In genomic region chr3:117050909-117051308, GRCm38 (mm10) we compare ENCODE assay signal across 15 mouse cellular contexts.
"Had no signal": no experiment of that assay in that cellular context is flagged by ENCODE, and none has a peak within 500 bp of the region (broad histone marks: within the 10 kb centered on the region; RNA-seq: fewer than 3 reads in every experiment).

No protein-coding gene starts in this region.

- H3K36me3 ChIP-seq: neural tube, embryonic 13.5 days; neural tube, embryonic 15.5 days; stomach, embryonic 15.5 days had no signal

- H3K9me3 ChIP-seq: neural tube, embryonic 13.5 days; neural tube, embryonic 15.5 days; stomach, embryonic 15.5 days had no signal

- H3K27ac ChIP-seq: neural tube, embryonic 13.5 days; neural tube, embryonic 15.5 days; stomach, embryonic 15.5 days; stomach, postnatal 0 days had no signal

- DNase-seq: right cerebral cortex, adult 18-20 months; right cerebral cortex, postnatal 14 days; right cerebral cortex, postnatal 25 days; right cerebral cortex, postnatal 4 days; spleen, adult 18-20 months; thymus, adult 18-20 months; thymus, adult 2 months; thymus, postnatal 14 days; thymus, postnatal 25 days; thymus, postnatal 36 days; thymus, postnatal 4 days had no signal

- H3K4me1 ChIP-seq: neural tube, embryonic 13.5 days; neural tube, embryonic 15.5 days; stomach, embryonic 15.5 days had no signal

- H3K27me3 ChIP-seq: neural tube, embryonic 13.5 days; neural tube, embryonic 15.5 days; stomach, embryonic 15.5 days had no signal

- H3K4me2 ChIP-seq: neural tube, embryonic 13.5 days; neural tube, embryonic 15.5 days; stomach, embryonic 15.5 days had no signal

- H3K4me3 ChIP-seq: neural tube, embryonic 13.5 days; neural tube, embryonic 15.5 days; stomach, embryonic 15.5 days had no signal

- H3K9ac ChIP-seq: neural tube, embryonic 13.5 days; neural tube, embryonic 15.5 days; stomach, embryonic 15.5 days had no signal
